In genomic region chr13:24666763-24667162, GRCm38 (mm10) we compare ENCODE assay signal across 22 mouse cellular contexts.
"Had no signal": no experiment of that assay in that cellular context is flagged by ENCODE, and none has a peak within 500 bp of the region (broad histone marks: within the 10 kb centered on the region; RNA-seq: fewer than 3 reads in every experiment).

No protein-coding gene starts in this region.

- DNase-seq: heart, postnatal 10 days; heart, postnatal 14 days; heart, postnatal 36 days; heart, postnatal 4 days; kidney, adult 11 months; kidney, adult 18-20 months; kidney, adult 2 months; kidney, adult 8-10 months; kidney, adult 9 months; kidney, postnatal 10 days; kidney, postnatal 14 days; kidney, postnatal 25 days; kidney, postnatal 36 days; kidney, postnatal 4 days; layer of hippocampus, adult 9-11 months; layer of hippocampus, postnatal 36 days had no signal

- ATAC-seq: hindbrain, embryonic 16.5 days; hindbrain, postnatal 0 days; inflammation-experienced regulatory T-cells, adult 6 months; intestine, embryonic 15.5 days; intestine, embryonic 16.5 days; intestine, postnatal 0 days had no signal
